Mouse (Mus musculus) spleen, adult 18-20 months (tissue): ENCODE data around the gene Hoxd4.

Experiments
- DNase-seq, 2 experiments: peaks; one replicate each; pipeline ENCODE4 v3.0.0; 2022; ENCODE audit warnings: mixed read lengths in 2 of 2

The Hoxd4 gene

DNA sequence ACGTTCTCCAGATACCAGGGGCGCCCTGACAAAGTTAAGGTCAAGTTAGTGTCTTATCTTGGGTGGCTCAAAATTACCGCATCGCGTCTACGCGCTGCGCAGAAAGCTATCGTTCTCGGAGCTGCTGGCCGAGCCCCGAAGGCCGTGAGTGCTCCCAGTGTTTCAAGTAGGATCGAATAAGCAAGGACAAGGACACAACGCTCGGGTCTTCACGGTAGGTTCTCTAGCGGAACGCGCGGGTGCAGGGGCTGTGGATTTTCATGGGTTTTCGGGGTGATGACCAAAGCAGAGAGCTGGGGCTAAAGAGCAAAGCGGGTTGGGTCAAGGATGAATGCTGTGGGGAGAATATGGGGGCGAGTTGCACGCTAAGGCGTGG is 32.1 kb upstream of the Hoxd4 start:
- no peak for DNase-seq

DNA sequence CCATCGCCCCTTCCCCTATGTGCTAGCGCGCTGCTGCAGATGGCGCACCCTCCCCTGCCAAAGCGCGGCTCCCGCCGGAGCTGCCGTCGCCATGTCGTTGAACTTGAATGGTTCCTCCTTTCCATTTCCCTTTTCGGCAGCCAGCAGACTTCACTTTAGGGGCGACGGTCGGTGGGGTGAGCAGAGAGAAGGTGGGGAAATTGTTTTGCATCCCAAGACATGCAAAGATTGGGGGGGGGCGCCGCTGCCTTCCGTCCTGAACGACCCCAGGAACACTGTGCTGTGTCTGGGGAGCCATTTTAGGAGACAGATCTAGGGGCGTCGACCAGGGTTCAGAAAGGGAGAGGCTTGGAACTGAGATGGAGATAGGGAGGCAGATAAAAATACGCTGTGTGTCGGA is 31.7 kb upstream of the Hoxd4 start:
- no peak for DNase-seq

DNA sequence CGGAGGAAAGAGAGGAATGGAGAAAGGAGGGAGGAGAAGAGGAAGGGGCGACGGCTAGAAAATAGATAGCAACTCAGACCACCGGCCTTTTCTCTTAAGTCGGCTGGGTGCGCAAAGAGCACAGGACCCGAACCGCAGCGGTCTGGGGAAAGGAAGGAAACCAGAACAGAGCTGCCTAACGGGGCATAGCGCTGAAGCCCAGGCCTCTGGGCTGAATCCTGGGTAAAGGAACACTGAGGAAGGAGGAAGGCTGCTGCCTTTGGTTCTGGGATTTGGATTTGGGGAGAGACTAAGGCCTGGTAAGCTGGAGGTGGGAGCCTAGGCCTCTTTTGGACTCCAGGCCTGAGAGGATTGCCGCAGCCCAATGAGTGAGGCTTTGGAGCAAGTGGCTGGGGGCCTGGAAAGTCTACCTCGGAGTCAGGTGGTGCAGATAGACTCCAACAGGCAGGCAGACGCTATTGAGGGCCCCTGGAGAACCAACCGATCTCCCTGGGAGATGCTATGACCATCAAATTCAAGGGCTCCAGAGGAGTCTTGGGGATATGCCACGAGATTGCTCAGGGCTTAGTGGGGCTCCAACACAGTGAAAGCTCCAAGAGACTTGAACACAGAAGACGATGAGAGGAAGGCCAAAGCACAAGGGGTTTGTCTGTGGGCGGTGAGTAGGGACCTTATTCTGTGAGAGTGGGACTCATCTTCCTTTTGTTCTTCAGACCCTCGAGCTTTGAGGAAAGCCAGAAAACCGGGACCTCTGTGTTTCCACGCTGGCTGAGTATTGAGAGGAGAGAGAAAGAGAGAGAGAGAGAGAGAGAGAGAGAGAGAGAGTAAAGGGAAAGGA is 30.9 kb upstream of the Hoxd4 start:
- no peak for DNase-seq

DNA sequence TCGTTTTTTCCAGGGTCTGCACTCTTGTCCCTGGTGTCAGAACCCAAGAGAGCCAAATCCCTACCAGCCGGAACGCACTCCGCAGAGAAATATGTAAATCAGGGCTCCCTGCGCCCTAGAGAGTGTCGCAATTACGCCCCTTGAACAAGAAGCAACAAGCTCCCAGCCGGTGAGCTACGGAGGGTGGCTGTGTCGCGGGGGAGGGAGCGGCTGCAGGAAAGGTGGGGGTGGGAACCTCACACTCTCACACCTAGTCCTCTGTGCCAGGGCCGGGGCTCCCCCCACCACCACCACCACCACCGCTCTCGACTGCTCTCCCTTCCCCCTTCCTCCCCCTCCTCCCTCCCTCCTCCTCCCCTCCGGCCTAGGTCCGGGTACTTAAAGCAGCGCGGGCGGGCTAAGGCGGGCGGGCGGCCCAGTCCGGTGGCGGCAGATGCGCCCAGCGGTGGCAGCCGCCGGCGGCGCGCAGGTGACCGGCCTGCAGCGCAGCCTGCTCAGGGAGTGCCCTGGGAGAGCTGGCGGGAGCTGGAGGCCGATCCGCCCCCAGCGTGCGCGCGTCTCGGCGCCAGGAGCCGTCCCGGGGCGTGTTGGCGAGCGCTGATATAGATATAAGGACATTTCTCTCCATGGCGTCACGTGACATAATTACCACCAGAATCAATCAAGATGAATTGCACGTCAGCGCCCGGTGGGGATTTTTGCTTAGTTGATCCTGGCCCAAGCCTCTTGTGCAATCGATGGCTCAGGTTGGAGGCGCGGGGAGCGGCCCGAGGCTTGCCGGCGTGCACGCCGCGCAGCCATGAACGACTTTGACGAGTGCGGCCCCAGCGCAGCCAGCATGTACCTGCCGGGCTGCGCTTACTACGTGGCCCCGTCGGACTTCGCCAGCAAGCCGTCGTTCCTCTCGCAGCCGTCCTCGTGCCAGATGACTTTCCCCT is 29.9 kb upstream of the Hoxd4 start:
- no peak for DNase-seq

DNA sequence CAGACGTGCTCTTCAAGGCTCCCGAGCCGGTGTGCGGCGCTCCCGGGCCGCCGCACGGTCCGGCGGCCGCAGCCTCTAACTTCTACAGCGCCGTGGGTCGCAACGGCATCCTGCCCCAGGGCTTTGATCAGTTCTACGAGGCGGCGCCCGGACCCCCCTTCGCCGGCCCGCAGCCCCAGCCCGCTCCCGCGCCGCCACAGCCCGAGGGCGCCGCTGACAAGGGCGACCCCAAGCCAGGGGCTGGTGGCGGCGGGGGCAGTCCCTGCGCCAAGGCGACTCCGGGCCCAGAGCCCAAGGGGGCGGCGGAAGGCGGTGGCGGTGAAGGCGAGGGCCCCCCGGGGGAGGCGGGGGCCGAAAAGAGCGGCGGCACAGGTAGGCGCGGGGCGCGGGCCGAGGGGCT is 28.9 kb upstream of the Hoxd4 start:
- DNase-seq: no peak

DNA sequence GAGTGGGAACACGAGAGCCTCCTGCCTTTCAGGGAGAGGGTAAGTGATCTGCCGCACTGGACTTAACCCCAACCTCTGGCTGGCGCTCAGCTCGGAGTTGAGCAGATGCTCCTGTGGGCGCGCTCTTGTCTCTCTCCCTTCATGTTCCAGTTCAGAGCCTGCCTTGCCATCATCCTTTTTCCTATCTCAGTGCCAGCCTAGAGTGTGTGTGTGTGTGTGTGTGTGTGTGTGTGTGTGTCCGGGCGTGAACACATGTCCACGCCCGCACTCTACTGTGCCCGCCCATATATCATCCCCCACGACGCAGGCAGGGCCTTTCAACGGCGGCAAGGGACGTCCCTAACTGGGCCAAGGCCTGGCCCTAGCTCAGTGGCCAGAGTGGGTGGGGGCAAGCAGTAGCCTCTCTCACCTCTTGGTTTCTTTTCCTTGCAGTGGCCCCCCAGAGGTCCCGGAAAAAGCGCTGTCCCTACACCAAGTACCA is 28.2 kb upstream of the Hoxd4 start:
- DNase-seq: no peak

DNA sequence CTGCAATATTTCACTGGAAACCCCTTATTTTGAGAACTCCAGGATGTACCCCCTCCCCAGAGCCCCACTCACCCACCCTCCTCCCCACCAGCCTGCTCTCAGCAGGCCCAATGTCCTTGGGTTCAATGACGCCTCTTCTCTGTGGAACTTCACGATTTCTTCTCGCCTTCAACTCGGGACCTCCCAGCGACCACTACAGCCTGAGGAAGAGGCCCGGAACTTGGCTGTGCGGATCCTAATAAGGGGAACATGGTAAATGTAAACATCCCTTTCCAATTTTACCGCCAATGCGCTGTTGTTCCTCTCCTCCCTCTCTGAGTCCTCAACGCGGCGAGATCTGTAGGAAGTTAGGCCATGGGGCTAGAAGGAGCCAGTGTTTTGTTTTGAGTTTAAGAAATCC is 27.6 kb upstream of the Hoxd4 start:
- DNase-seq: no peak

DNA sequence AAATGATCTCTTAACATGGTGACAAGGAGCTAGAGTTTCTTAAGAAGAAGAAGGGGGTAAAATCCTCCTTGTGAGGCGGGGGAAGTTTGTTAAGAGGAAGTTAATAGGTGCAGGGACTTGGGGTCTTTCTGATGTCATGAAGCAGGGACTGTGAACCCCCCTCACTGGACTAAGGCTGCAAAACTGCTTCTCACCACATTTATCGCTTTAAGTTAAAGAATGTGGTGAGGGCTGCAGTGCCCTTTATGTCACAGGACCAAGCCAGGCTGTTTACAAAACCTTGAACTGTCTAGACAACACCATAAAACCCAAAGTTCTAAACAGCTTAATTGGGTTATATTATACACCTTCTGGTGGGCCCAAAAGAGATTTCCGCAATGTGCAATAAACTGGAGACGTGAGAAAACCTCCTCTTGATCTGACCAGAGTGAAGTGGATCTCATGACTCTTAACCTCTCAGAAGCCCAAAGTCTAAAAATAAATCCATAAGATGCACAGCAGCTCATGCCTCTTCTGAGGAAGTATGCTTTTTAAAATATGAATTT is 26.6 kb upstream of the Hoxd4 start:
- DNase-seq: no peak

DNA sequence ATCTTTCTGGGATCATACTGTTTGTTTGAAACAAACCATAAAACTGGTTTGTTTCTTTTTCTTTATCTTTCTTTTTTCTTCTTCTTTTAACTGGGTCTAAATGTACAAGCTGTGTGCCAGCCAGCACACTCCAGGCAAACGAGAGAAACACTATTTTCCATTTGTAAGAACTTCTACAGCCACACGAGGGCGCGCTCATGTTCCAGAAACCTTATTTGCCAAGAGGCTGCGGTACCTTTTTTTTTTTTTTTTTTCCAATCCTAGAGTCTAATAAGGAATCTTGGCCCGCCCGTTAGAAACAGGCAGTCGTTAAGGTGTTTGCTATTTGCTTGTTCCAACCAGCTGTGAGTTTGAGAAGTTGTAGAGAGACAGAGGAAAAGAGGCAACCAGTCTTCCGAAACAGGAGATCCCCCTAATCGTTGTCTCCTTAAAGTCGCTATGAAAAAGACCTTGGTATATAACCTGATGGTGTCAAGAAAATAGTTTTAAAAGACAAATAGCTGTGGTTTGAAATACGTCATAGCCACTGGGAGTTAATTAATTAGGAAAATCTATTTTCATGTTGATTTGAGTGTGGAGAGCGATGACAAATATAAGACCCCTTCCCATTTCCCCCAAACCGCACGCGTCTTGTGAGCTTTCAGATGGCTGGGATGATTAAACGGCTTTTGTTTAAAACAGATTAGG is 25.3 kb upstream of the Hoxd4 start:
- DNase-seq: peak in 1 of 2 experiments; percentile 29

DNA sequence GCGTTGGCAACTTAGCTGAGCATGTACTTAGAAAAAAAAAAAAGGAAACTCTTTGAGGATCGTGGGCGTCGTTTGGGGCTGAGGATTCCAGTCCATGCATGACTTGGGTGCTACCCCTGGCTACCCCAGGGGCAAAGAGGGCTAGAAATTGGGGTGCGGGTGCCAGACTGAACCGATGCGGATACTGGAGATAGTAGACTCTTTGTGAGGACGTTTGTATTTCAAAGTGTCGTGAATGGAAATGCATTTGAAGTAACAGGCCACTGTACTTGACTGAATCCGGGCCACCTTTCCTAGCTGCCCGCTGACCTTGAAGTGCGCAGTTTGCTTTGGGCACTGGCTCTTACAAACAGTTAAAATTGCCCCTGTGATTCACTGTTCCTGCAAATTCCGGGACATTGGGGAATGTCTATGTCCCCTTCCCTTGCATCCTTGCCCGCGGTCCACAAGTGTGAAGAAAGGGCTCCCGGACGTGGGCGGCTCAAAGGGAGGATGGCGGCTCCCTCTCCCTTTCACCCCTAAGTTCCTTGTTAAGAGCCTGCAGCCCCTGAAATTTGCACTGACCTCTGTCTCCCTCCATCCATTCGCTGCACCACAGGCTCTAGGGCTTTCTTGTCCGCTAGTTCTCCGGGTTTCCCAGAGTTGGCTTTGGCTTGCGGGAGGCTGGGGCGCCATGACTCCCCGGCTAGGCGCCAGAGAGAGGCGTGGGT is 24.6 kb upstream of the Hoxd4 start:
- DNase-seq: no peak

DNA sequence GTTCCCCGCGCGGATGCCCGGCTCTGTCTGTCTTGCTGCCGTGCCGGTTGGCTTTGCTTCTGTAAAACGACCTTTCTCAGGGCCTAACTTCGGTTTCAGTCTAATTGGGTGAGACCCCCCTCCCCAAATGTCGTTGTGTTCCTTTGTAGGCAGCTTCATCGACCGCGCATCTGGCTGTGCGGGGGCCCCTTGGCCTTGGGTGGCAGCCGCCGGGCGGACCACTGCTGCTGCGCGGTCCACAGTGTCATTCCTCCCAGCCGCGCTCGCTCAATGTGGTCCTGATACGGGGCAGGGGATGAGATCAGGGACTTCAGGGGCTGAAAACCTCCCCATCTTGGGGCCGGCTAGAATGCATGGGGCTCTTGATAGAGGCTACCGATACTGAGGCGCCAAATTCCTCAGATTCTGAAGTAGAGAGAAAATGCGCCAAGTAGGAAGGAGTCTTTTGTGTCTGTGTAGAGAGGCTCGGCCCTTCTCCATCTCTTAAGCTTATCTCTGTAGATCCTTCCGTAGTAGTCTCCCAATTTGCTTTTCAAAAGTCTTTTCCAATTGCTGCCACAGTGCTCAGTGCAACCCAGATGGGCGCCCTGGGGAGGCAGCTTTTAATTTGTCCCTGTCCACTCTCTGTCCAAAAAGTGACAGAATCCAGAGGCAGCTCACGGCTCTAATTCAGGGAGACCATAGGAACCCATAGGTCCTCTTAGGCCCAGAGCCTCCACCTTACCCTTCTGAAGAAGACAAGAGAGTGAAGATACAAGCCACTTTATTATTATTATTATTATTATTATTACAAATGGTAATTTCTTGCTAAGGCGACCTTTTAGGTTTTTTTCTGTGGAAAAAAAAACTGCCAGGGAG is 23.8 kb upstream of the Hoxd4 start:
- DNase-seq: no peak

DNA sequence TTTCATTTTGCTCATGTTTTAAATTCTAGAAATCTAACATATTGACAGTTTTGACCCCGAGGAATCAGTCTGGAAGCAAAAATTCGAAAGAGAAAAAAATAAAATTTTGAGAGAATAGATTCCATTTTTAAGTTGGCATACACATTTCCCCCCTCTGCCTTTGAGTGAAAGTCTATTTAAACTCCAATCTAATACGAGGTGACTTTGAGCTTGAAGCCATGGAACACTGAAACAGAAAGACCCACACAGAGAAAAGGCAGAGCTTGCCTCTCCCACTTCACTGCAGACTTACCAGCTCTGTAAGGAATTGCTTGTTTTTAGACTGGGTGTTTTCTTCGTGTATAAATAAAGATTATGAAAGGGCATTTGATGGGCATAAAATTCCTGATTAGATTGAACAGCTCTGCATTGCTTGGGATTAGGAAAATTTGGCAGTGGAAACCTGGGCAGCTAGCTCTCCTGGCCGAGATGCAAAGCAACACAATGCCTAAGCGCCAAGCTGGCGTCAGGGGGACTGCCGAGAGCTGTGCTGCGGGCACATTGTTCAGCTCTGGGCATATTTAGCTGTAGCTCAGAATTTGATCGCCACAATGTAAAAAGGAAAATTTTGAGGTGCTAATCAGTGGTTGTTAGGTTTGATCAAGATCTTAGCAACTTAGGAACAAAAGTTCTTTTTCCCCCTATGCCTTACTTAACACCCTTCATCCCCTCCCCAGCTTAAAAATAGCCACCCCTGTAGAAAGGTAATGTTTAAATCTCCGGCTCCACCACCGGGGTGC is 22.7 kb upstream of the Hoxd4 start:
- no peak for DNase-seq

DNA sequence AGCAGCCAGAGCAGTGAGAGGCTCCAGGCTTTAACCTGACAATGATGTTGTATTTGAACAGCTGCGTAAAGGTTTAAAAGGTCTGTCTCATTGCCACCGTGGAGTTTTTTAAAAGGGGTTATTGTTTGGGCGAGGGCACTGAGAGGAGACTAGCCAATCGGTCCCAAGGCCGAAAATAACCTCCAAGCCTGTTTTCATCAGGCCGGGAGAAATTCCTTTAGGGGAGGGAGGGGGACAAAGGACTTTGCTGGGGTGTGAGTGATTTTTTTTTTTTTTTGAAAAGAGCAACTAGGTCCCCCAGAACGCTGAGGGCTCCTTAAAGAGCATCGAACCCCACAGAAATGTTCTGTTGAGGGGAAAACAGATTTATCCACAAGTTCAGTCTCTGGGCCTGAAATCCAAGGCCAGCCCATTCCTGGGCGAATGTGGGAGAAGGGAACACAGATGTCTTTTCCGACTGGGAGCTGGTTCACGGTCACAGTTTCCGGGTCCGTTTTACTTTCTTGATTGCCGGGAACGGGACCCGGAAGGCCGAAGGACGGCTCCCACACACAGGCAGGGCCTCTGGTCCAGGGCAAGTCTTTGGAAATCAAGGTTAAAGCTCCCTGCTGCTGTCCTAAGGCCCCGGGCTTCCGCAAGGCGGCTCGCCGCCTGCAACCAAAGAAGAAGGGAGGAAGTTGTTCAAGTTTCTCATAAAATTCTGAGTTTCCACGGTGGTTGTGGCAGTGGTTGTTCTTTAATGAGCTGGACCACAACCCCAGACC is 22.0 kb upstream of the Hoxd4 start:
- DNase-seq: no peak

DNA sequence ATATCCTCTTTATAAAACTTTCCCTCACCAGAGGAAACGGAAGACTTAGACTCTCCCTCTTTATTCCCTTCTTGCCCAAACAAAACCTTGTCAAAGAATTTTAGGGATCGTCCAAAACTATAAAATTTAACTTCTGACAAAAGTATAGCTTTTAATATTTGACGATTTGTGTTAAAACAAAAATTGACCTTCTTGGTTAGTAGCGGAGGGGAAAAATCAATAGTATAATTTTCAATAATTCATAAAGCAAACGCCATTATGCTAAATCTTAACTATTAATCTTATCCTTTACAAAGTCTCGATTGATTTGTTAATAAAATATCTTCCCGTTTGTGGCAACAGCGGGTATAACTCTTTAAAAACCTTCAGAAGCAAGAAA is 21.4 kb upstream of the Hoxd4 start:
- no peak for DNase-seq

DNA sequence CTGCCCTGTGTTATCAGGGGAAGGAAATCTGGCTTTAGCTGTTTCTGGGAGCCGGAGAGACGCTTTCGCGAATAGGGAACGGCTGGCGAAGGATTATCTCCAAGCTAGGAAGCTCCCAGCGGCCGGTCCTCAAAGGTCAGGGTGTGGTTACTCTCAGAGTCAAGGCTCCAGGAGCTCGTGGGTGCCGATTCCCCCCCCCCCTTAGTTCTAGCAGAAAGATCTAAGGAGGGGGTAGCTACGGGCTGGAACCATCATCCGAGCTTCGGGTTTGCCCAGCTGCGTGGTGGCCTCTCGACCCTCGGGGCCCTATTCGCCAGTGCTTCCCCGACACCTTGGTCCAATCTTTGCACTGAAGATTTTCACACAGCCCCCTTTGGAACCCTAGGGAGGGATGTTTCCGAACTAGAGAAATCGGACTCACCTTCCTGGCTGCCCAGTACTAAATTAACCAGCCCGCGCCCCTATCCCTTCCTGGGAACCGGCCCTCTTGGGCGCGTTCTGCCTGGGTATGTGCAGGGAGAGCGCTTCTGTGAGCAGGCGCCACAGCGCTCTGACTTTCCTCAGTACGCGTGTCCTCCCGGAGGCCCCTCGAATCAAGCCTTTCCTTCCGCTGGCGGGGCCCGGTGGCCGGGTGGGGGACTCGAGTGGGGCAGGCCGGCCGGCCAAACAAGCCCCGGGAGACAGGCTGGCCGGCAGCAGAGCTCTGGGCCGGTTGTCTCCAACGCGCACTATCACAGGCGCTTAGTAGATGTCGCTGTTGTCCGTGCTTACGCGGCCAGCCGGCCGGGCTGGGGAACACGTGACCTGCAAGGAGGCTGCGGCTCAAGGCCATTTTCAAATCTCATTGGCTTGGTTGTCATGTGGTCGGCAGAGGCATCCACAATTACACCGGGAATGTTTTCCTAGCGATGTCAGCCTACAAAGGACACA is 20.4 kb upstream of the Hoxd4 start, which contains the start of gene Hoxd10:
Gene Hoxd10, plus strand, starts transcription at position 903 of the 930 bp plus-strand sequence.
- DNase-seq: no peak

DNA sequence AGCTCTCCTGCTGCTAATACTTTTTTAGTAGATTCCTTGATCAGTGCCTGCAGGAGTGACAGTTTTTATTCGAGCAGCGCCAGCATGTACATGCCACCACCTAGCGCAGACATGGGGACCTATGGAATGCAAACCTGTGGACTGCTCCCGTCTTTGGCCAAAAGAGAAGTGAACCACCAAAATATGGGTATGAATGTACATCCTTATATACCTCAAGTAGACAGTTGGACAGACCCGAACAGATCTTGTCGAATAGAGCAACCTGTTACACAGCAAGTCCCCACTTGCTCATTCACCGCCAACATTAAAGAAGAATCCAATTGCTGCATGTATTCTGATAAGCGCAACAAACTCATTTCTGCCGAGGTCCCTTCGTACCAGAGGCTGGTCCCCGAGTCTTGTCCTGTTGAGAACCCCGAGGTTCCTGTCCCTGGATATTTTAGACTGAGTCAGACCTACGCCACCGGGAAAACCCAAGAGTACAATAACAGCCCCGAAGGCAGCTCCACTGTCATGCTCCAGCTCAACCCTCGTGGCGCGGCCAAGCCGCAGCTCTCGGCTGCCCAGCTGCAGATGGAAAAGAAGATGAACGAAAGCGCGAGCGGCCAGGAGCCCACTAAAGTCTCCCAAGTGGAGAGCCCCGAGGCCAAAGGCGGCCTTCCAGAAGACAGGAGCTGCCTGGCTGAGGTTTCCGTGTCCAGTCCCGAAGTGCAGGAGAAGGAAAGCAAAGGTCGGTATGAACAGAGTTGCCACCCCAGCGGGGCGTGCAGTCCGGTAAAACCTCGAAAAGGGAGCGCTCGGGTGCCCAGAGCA is 19.5 kb upstream of the Hoxd4 start:
- DNase-seq: no peak

DNA sequence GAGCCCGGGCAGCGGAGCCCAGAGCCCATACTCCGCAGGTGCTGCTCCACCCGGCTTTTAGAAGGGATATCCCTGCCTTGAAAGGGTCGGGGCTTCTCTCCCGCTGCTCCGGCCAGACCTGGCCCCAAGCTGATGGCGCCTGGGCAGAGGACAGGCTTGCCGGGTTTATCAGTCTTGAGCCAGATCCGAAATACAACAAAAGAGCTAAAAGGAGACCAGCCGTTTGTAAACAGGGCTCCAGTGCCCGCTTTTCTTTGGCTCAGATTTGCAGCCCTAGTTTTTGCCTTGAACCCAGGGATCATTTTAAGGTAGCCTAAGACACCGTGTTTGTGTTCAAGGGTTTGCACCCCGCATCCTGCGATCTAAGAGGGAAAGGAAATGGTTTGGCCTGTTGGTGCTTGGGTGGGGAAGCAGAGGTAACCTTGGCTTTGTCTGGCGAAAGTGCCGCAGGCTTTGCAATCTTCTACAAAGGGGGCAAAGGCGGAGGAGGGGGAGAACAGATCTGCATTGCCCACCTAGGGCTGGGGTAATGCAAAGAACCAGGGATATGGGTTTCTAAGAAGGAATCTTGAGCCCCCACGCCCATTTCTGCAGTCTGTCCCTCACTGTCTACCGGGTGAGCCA is 18.8 kb upstream of the Hoxd4 start:
- no peak for DNase-seq
